ENCODE assay signal across 10 mouse cellular contexts in the genomic region with DNA sequence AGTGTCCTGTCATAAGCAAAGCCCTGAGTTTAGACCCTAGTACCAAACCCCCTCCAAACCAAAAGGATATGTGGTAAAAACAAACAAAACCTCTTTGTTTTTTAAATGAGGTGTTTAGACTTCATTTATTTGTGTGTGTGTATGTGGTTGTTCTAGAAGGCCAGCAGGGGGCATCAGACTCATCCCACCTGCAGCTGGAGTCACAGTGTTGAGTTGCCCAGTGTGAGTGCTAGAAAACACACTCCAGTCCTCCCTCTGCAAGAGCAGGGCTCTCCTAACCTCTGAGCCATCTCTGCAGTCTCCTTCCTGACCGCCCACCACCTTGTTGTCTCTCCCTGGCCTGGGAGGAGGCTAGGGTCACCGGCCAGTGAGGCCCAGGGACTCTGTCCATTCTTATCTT. TPM values are rescaled to one million over a fixed set of nuclear protein-coding genes. Genes with fewer than 3 reads are reported as not detected.
A peak's percentile ranks its signal among the peaks of the same experiment; 100 is the strongest.
DNase-seq lines count a peak whose midpoint lies in the region; ATAC-seq and TF ChIP-seq lines count a peak whose summit lies in the region.
"Had no signal": no experiment of that assay in that cellular context is flagged by ENCODE, and none has a peak within 500 bp of the region (broad histone marks: within the 10 kb centered on the region; RNA-seq: fewer than 3 reads in every experiment).

No protein-coding gene starts in this region.

- H3K4me3 ChIP-seq in heart, adult 2 months, result no peak overlapping the region

- ATAC-seq in megakaryocyte-erythroid progenitor cell, adult 5-6 weeks (replicated peaks; ENCODE audit: low FRiP score, low TSS enrichment, poor library complexity, severe bottlenecking), result peak; percentile 59; the same call in 1 of the 2 replicates
- ATAC-seq in cerebellum, adult (ENCODE audit: insufficient number of reproducible peaks, low FRiP score, low TSS enrichment), result no peak

- TF ChIP-seq EP300 in heart, adult 2 months (IDR thresholded peaks at IDR 0.05; ENCODE audit: insufficient read depth, low read depth, low read length), result no peak

- no peaks in the 10 kb centered on the region for H3K27me3 ChIP-seq in heart, adult 2 months (ENCODE audit: control insufficient read depth, insufficient read depth, low read length)

- intact Hi-C loops in heart, adult 2 months (cut with DNase I), result loop anchor here (1.0 kb wide), 1 partner anchor 50 kb away; no protein-coding TSS in a partner anchor
- intact Hi-C loops in left cerebral cortex, postnatal 4 days (cut with DNase I), result no loop called here

- H3K79me2 ChIP-seq in heart, adult 2 months (replicated peaks; ENCODE audit: control insufficient read depth, insufficient read depth, low read length), result no peaks in the 10 kb centered on the region

- H3K4me1 ChIP-seq in heart, adult 2 months (ENCODE audit: control insufficient read depth, insufficient read depth, low read length), result no peaks in the 10 kb centered on the region

- H3K9ac ChIP-seq in heart, adult 2 months (ENCODE audit: low read depth, low read length), result no peak overlapping the region

- WGBS in heart, adult 2 months, result 95% methylated on average over 2 of the region's 2 CpGs

- no peaks in the 10 kb centered on the region for H3K36me3 ChIP-seq in heart, adult 2 months (ENCODE audit: control insufficient read depth, insufficient read depth, low read length)

- TF ChIP-seq CTCF in heart, adult 2 months (IDR thresholded peaks at IDR 0.05), result peak; percentile 68

- DNase-seq in heart, adult 2 months, result no peak
- no peak for DNase-seq in heart, adult 8-10 months (ENCODE audit: low spot score)
- peak; percentile 62 for DNase-seq in CD4-positive helper T cell, adult 2 months (ENCODE audit: low read depth, low spot score)
- DNase-seq in embryo, embryonic 11 days, result peak; percentile 41
- no peak for DNase-seq in left cerebral cortex, postnatal 4 days
- no peak for DNase-seq in c-Kit-positive CD71-positive TER-119-positive erythroid progenitor cells, embryonic 14.5 days (ENCODE audit: low spot score)
- DNase-seq: adrenal gland, postnatal 10 days; gastrocnemius, postnatal 36 days had no signal

- TF ChIP-seq POLR2A in heart, adult 2 months (IDR thresholded peaks at IDR 0.05; ENCODE audit: insufficient read depth, low read depth, low read length), result no peak

- no peak overlapping the region for H3K27ac ChIP-seq in heart, adult 2 months

RNA-seq across cellular contexts. Expression of a gene that starts 9.7 kb away (rescaled TPM):
- under 1 TPM; 0.05 to 0.08 TPM for total RNA-seq in heart, adult 2 months (2021)
- polyA plus RNA-seq in heart, adult 2 months (2012; rRNA removed), result 0.23 and 0.37 TPM in 2 replicates
- total RNA-seq in heart, adult 8-10 months (2022), result under 1 TPM in 3 of 4 experiments, not detected in 1; 0.17 to 0.69 (median 0.22) TPM
- not detected in 2 replicates for total RNA-seq in megakaryocyte-erythroid progenitor cell, adult 5-6 weeks (2014; fragmentation: Nextera tagmentation)
- not detected in 2 replicates for total RNA-seq in megakaryocyte-erythroid progenitor cell, adult 5-6 weeks (2017)
- total RNA-seq in left cerebral cortex, postnatal 4 days (2021), result 10 to 100 TPM; 66.6 to 67.3 TPM

RNA-seq across cellular contexts. Expression of a gene that starts 36.8 kb away (rescaled TPM):
- total RNA-seq in heart, adult 2 months (2021), result 10 to 100 TPM; 44.2 to 52.3 TPM
- polyA plus RNA-seq in heart, adult 2 months (2012; rRNA removed), result 62.1 and 67.1 TPM in 2 replicates
- total RNA-seq in heart, adult 8-10 months (2022), result 10 to 100 TPM; 39.9 to 47.1 (median 44.3) TPM
- total RNA-seq in megakaryocyte-erythroid progenitor cell, adult 5-6 weeks (2014; fragmentation: Nextera tagmentation), result 59.7 and 60.4 TPM in 2 replicates
- 23.4 and 35.3 TPM in 2 replicates for total RNA-seq in megakaryocyte-erythroid progenitor cell, adult 5-6 weeks (2017)
- 100 to 1,000 TPM; 136 to 139 TPM for total RNA-seq in left cerebral cortex, postnatal 4 days (2021)

Comparison
In these comparisons a context has a peak if more than half of its experiments do, and no peak if none do; other contexts are left out.
1. DNase-seq: peak in CD4-positive helper T cell, adult 2 months (single experiment) and embryo, embryonic 11 days (single experiment); none in heart, adult 2 months (0 of 2), heart, adult 8-10 months (single experiment), left cerebral cortex, postnatal 4 days (single experiment) and c-Kit-positive CD71-positive TER-119-positive erythroid progenitor cells, embryonic 14.5 days (single experiment).
2. RNA of a gene that starts 9.7 kb away (total RNA-seq): 66.6 to 67.3 TPM in left cerebral cortex, postnatal 4 days; 0.17 to 0.69 TPM in heart, adult 8-10 months, 0.05 to 0.08 TPM in heart, adult 2 months and not detected in megakaryocyte-erythroid progenitor cell, adult 5-6 weeks; every median in the first group is over 10 times any median in the second.